Mouse (Mus musculus): ENCODE results near the gene Pgd. TPM values are rescaled to one million over a fixed set of nuclear protein-coding genes. Genes with fewer than 3 reads are reported as not detected.
"Not testable (repeated sequence)": the region's sequence is repeated elsewhere in the genome, so short reads cannot be mapped to it uniquely, and the experiment has no call there.

The Pgd gene
- polyA plus RNA-seq, 1 experiment from 2014 or later: 113 TPM

DNA sequence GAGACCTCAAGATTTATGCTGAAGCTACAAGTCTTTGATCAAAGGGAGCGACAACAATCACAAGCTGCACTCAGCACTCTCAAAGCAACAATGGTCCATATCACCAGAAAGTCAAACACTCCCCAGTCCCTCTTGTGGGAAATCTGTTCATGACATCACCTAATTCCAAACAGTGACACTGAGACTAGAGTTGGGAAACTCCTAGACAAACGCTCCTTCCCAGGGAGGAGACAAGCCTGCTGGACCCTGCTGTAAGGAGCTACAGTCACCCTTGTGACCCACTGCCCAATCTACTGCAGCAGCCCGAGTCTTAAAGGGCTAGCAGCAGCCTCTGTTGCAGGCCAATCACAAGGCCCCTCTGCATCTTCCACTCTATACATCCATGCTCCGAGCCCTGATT lies 13.0 kb upstream of the Pgd start:
- Histone ChIP-seq H3K4me1 (no peaks in the 10 kb centered on the region), H3K9me3 (no peaks in the 10 kb centered on the region), H3K27me3 (no peaks in the 10 kb centered on the region), H3K4me3 (no peak overlapping the region), H3K27ac (no peak overlapping the region), H3K4me2 (replicated peaks) (no peak overlapping the region), H3K36me3 (peaks cover 58% of the 10 kb centered on the region), H3K9ac (no peak overlapping the region)
- WGBS: 60% methylated on average over 4 of the region's 4 CpGs
- no peak for ATAC-seq (ENCODE audit: low FRiP score, low read depth)

DNA sequence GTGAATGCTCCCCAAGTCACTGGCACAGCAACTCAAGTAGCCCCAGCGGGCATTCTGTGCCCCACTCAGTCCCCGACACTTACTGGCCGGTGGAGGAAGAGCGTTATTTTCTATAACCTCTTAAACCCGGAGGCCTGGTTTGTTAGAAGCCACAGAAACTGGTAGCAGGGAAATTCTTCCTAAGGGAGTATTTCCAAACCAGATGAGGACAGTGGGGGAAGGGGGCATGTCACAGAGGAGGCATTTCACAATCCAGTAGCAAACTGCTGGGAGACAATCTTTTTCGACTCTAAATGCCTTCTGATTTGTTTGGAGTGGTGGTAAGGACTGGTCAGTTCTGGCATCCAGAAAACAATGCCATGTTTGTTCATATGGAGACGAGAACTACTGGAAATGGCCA lies 12.6 kb upstream of the Pgd start:
- Histone ChIP-seq H3K4me3 (no peak overlapping the region), H3K9me3 (no peaks in the 10 kb centered on the region), H3K27me3 (no peaks in the 10 kb centered on the region), H3K27ac (no peak overlapping the region), H3K4me1 (no peaks in the 10 kb centered on the region), H3K36me3 (peaks cover 54% of the 10 kb centered on the region), H3K4me2 (replicated peaks) (no peak overlapping the region), H3K9ac (no peak overlapping the region)
- no peak for ATAC-seq (ENCODE audit: low FRiP score, low read depth)
- WGBS: 72% methylated on average over 7 of the region's 7 CpGs

DNA sequence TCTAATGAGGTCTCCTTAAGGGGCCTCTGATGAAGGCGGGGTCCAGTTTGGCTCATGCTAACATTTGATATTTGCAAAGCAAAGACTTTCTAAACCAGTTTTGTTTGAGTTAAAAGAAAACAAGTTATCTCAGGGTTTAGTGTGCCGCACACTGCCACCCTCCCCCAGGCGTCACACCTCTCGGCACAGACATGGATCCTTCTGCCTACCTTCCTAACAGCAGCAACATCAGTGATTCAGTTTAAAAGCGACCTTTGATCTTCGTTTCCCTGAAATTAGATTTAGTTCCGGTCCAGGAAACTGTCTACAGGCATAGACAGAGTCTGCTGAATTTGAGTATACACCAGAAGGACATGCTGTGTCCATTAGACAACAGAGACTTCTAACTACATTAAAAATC lies 11.8 kb upstream of the Pgd start:
- WGBS: 61% methylated on average over 7 of the region's 7 CpGs
- H3K27me3 ChIP-seq: no peaks in the 10 kb centered on the region
- H3K4me1 ChIP-seq: no peaks in the 10 kb centered on the region
- no peak for ATAC-seq (ENCODE audit: low FRiP score, low read depth)
- no peaks in the 10 kb centered on the region for H3K9me3 ChIP-seq
- H3K9ac ChIP-seq: no peak overlapping the region
- H3K4me2 ChIP-seq (replicated peaks): no peak overlapping the region
- no peak overlapping the region for H3K4me3 ChIP-seq
- H3K27ac ChIP-seq: no peak overlapping the region
- H3K36me3 ChIP-seq: peaks cover 45% of the 10 kb centered on the region

DNA sequence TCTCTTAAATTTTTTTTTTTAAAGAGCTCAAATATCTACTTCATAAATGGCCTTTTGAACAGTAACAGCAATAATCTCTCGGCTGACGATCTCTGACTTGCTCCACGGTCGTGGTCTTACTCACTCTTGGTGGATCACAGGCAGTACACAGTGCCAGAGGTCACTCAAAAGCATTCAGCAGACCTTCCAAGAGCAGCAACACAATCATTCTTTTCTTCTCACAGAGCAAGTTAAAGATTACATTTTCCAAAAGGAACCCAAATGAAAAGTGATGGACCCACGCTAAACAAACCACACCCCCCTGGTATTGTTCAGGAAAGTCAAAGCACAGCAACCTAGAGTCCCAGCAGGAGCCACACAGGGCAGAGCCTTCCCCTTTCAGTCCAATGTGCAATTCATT lies 10.5 kb upstream of the Pgd start:
- Histone ChIP-seq H3K4me1 (peaks cover 10% of the 10 kb centered on the region), H3K9me3 (no peaks in the 10 kb centered on the region), H3K9ac (no peak overlapping the region), H3K4me2 (replicated peaks) (no peak overlapping the region), H3K4me3 (no peak overlapping the region), H3K27ac (no peak overlapping the region), H3K36me3 (peaks cover 33% of the 10 kb centered on the region), H3K27me3 (no peaks in the 10 kb centered on the region)
- WGBS: 70% methylated on average over 5 of the region's 5 CpGs
- ATAC-seq (ENCODE audit: low FRiP score, low read depth): no peak

DNA sequence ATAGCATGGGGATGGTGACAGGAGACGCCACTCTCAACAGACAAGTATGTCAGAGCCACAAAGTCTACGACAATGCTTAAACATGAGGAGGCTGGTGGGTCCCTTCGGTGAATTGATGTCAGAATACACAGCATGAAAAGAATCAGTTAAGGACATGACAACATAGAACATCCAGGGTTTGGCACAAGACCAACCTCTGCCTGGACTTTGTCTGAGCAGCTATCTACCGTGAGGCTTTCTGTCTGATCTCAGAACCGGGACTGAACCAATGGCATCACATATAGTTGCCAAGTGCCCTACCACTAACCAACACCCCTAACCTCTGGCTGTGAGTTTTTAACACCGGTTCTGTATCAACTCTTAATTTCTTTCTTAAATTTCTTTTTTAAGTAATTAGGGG lies 10.1 kb upstream of the Pgd start:
- Histone ChIP-seq H3K27me3 (no peaks in the 10 kb centered on the region), H3K9me3 (no peaks in the 10 kb centered on the region), H3K9ac (no peak overlapping the region), H3K4me2 (replicated peaks) (no peak overlapping the region), H3K4me3 (no peak overlapping the region), H3K27ac (no peak overlapping the region), H3K4me1 (peaks cover 10% of the 10 kb centered on the region), H3K36me3 (peaks cover 29% of the 10 kb centered on the region)
- ATAC-seq (ENCODE audit: low FRiP score, low read depth): no peak
- WGBS: 86% methylated on average over 6 of the region's 6 CpGs

GRCm38 (mm10) chr4:149173661-149174060 lies 7.1 kb upstream of the Pgd start:
- H3K4me3 ChIP-seq: no peak overlapping the region
- peaks cover 10% of the 10 kb centered on the region for H3K4me1 ChIP-seq
- no peak for ATAC-seq (ENCODE audit: low FRiP score, low read depth)
- no peak overlapping the region for H3K4me2 ChIP-seq (replicated peaks)
- 86% methylated on average over 6 of the region's 6 CpGs for WGBS
- H3K27me3 ChIP-seq: no peaks in the 10 kb centered on the region
- peaks cover 7% of the 10 kb centered on the region; the same call in 1 of the 2 replicates for H3K36me3 ChIP-seq
- no peak overlapping the region; the same call in 1 of the 2 replicates for H3K27ac ChIP-seq
- no peaks in the 10 kb centered on the region for H3K9me3 ChIP-seq
- no peak overlapping the region for H3K9ac ChIP-seq

DNA sequence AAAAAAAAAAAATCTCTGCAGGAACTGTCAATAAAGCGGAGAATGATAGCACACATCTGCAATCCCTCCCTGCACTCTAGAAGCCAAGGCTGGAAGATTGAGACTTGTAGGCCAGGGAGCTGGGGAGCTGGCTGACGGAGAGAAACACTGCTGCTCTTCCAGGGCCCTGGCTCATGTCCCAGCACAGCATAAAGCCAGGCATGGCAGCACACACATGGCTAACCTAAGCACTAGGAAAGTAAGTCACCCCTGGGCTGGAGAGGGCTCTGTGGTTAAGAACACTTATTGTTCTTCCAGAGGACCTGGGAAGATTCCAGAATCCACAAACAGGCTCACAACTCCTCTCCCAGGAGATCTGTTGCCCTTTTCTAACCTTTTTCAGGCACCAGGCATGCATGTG lies 6.1 kb upstream of the Pgd start:
- Histone ChIP-seq H3K4me2 (replicated peaks) (no peak overlapping the region; the same call in 1 of the 2 replicates), H3K4me3 (no peak overlapping the region), H3K9me3 (no peaks in the 10 kb centered on the region), H3K27me3 (no peaks in the 10 kb centered on the region), H3K27ac (peak overlapping the region; percentile 59), H3K36me3 (peaks cover 7% of the 10 kb centered on the region; the same call in 1 of the 2 replicates), H3K4me1 (peaks cover 10% of the 10 kb centered on the region), H3K9ac (no peak overlapping the region)
- ATAC-seq (ENCODE audit: low FRiP score, low read depth): peak; percentile 66; the same call in 1 of the 2 replicates
- 67% methylated on average over 2 of the region's 2 CpGs for WGBS

- H3K27me3 ChIP-seq: no peaks in the 10 kb centered on the region
- no peak for ATAC-seq (ENCODE audit: low FRiP score, low read depth)
Measured at GRCm38 (mm10) chr4:149172083-149172482, 5.5 kb upstream of the Pgd start.

DNA sequence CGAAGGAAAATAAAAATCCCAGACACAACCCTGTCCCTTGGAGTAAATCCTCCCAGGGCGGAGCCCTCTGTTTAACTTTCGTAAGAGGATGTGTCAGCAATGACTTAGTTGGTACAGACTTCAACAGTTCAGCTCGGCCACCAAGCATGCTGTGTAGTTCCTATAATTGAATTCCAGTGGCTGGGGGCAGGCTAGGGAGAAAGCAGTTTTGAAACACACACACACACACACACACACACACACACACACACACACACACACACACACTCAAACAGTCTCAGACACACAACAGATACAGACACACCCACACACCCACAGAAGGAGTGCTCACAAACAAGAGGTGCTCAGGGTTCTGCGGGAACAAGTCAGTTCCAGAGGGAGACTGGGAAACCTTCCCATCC lies 5.0 kb upstream of the Pgd start:
- no peak overlapping the region for H3K4me2 ChIP-seq (replicated peaks)
- H3K4me3 ChIP-seq: no peak overlapping the region
- no peaks in the 10 kb centered on the region for H3K27me3 ChIP-seq
- WGBS: 74% methylated on average over 5 of the region's 5 CpGs
- H3K4me1 ChIP-seq: peaks cover 10% of the 10 kb centered on the region
- ATAC-seq (ENCODE audit: low FRiP score, low read depth): no peak
- H3K27ac ChIP-seq: no peak overlapping the region; the same call in 1 of the 2 replicates
- H3K9me3 ChIP-seq: no peaks in the 10 kb centered on the region
- no peak overlapping the region for H3K9ac ChIP-seq
- H3K36me3 ChIP-seq: peaks cover 5% of the 10 kb centered on the region; the same call in 1 of the 2 replicates

More at GRCm38 (mm10) chr4:149172083-149172482, 5.5 kb upstream of the Pgd start:
- Histone ChIP-seq H3K27ac (peak overlapping the region; percentile 59), H3K4me3 (no peak overlapping the region), H3K4me2 (replicated peaks) (no peak overlapping the region), H3K4me1 (peaks cover 10% of the 10 kb centered on the region), H3K36me3 (peaks cover 7% of the 10 kb centered on the region; the same call in 1 of the 2 replicates), H3K9me3 (no peaks in the 10 kb centered on the region), H3K9ac (no peak overlapping the region)
- WGBS: 91% methylated on average over 5 of the region's 5 CpGs

- ATAC-seq (ENCODE audit: low FRiP score, low read depth): no peak
- Histone ChIP-seq H3K4me2 (replicated peaks) (no peak overlapping the region), H3K36me3 (no peaks in the 10 kb centered on the region), H3K9me3 (no peaks in the 10 kb centered on the region), H3K9ac (no peak overlapping the region), H3K27ac (no peak overlapping the region), H3K4me1 (peaks cover 15% of the 10 kb centered on the region), H3K4me3 (no peak overlapping the region), H3K27me3 (no peaks in the 10 kb centered on the region)
- whole genome bisulfite sequencing: 63% methylated on average over 7 of the region's 7 CpGs
Measured at GRCm38 (mm10) chr4:149170394-149170931, 3.9 kb upstream of the Pgd start.

DNA sequence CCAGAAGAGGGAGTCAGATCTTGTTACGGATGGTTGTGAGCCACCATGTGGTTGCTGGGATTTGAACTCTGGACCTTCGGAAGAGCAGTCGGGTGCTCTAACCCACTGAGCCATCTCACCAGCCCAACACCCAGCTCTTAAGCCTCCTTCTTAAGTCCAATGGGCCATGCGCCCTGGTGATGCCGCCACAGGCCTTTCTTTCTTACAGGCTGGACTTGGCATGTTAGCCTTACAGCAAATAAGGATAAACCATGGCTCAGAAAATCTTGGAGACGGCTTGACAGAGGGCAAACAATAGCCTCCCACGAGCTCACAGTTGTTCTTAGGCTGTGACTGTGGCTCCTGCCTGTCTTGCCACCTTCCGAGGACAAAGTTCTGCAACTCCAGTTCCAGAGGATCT lies 3.4 kb upstream of the Pgd start:
- H3K9me3 ChIP-seq; H3K27ac ChIP-seq; ATAC-seq (ENCODE audit: low FRiP score, low read depth); H3K27me3 ChIP-seq; H3K4me2 ChIP-seq (replicated peaks); H3K4me3 ChIP-seq; H3K36me3 ChIP-seq; H3K9ac ChIP-seq: not testable (repeated sequence)
- 91% methylated on average over 7 of the region's 8 CpGs for WGBS
- peaks cover 20% of the 10 kb centered on the region for H3K4me1 ChIP-seq

DNA sequence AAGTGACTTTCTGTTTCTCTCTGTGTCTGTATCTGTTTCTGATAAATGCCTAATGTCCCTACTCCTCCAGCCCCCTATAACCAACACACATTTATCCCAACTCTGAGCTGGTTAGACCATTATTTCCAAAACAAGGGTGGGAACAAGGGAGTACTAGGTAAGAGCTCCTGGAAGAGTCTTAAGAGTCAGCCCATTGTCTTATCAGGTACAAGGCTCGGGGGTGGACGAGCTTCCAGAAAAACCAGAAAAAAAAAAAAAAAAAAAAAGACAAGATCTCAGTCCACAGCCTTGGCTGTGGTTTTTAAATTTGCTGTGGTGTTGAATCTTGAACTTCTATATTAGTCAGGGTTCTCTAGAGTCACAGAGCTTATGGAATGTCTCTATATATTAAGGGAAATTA lies 1.4 kb upstream of the Pgd start:
- no peak for ATAC-seq (ENCODE audit: low FRiP score, low read depth)
- H3K9me3 ChIP-seq: no peaks in the 10 kb centered on the region
- 91% methylated on average over 2 of the region's 2 CpGs for WGBS
- H3K4me2 ChIP-seq (replicated peaks): peak overlapping the region; percentile 89; the same call in 1 of the 2 replicates
- no peak overlapping the region for H3K4me3 ChIP-seq
- peaks cover 16% of the 10 kb centered on the region for H3K36me3 ChIP-seq
- no peaks in the 10 kb centered on the region for H3K27me3 ChIP-seq
- no peak overlapping the region for H3K27ac ChIP-seq
- peaks cover 20% of the 10 kb centered on the region for H3K4me1 ChIP-seq
- H3K9ac ChIP-seq: no peak overlapping the region

DNA sequence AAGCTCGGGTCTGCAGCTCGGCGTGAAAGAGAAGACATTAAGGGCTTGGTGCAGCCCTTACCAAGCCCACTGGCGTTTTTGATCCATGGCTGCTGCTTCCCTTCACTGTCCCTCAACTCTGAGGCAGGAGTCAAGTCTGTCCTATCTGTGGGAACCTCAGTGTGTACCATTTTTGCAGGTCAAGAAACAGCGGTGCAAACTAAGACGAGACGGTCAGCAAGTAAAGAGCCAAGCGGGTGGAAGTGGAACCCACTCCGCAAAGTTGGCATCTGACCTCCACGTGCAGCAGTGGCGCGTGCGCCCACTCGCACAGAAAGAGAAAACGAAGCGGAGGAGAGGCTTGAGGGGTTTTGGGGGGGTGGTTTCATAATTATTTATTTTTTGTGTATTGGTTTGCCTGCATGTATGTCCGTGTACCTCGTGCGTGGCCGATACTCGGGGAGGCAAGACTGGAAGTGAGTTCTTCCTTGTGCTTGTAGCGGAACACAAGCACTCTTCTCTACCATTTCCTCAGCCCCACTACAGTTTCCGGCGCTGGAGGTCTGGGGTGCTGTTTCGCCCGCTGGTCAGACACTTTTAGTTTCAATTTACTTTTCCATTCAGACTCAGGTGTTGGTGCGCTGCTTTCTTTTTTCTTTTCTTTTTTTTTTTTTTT lies 513 bp upstream of the Pgd start:
- H3K4me1 ChIP-seq: peaks cover 10% of the 10 kb centered on the region
- peak overlapping the region; percentile 92 for H3K4me3 ChIP-seq
- peak overlapping the region; percentile 91 for H3K9ac ChIP-seq
- H3K27ac ChIP-seq: peak overlapping the region; percentile 74
- H3K27me3 ChIP-seq: no peaks in the 10 kb centered on the region
- no peaks in the 10 kb centered on the region for H3K9me3 ChIP-seq
- ATAC-seq (ENCODE audit: low FRiP score, low read depth): peak; percentile 52
- WGBS: under 1% methylated on average over 27 of the region's 27 CpGs
- peaks cover 26% of the 10 kb centered on the region for H3K36me3 ChIP-seq
- peak overlapping the region; percentile 89 for H3K4me2 ChIP-seq (replicated peaks)

All from limb, embryonic 13.5 days (tissue).